Mouse (Mus musculus): ENCODE data around the gene Emsy.

The Emsy gene

GRCm38 (mm10) chr7:98542731-98543142 lies 113.8 kb downstream of the Emsy start:
- no peak for DNase-seq (ENCODE audit: low read depth, low spot score)

GRCm38 (mm10) chr7:98542267-98542666 lies 114.3 kb downstream of the Emsy start:
- DNase-seq (ENCODE audit: low read depth, low spot score) = no peak

GRCm38 (mm10) chr7:98541564-98541963 lies 115.0 kb downstream of the Emsy start:
- no peak for DNase-seq (ENCODE audit: low read depth, low spot score)

DNA sequence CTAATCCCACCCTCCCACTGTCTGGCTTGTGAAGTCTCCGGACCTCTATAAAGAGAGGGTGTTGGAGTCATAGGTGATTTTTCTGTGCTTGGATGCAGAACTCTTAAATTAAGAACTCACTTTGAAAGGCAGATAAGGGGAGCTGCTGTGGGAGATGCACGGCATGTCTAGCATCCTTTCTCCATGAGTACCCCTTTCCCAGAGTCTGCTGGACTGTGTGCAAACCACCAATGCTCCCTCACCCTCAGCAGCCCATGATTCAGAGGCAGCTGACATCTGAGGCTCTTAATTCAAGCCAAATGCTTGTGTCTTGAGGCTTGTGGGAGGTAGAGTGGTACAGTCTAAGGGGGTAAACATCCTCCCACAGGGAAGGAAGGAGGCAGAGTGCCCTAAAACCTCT lies 115.7 kb downstream of the Emsy start:
- no peak for DNase-seq (ENCODE audit: low read depth, low spot score)

- DNase-seq (ENCODE audit: low read depth, low spot score) = no peak
These were observed 118.5 kb downstream of the Emsy start for GRCm38 (mm10) chr7:98537967-98538573.

DNA sequence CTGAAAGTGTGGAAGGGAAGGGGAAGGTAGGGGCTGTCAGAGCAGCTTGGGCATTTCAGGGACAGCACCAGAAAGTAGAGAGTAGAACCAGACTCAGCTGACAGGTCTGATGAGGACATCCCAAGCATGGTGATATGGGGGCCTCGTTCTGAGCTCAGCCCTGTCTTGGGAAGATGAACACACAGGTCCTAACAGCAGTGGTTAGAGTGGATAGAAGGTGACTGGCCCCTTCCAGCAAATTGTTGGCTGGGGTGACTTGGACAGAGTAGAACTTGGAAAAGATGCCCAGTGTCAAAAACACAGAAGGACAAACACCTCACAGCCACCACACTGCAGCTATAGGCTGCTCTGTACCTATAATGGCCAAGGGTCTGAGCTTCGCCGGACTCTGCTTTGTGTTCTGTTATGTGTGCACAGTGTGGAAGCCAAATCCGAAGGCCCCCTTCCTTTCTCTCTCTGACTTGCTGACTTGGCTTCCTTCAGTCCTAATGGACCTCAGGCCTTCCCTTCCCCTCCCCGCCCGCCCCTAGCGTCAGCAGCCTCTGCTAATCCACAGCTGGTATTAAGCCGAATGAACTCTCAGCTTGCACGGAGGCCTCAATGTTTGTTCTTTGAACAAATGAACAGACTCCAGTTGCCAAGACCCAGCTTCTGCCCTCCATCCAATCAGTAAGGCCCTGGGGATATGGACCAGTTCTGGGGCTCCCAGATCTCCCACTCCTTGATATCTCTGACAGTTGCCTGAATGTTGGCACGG lies 119.2 kb downstream of the Emsy start:
- no peak for DNase-seq (ENCODE audit: low read depth, low spot score)
